Comparison of ENCODE assay signal across 33 mouse cellular contexts in the genomic region with DNA sequence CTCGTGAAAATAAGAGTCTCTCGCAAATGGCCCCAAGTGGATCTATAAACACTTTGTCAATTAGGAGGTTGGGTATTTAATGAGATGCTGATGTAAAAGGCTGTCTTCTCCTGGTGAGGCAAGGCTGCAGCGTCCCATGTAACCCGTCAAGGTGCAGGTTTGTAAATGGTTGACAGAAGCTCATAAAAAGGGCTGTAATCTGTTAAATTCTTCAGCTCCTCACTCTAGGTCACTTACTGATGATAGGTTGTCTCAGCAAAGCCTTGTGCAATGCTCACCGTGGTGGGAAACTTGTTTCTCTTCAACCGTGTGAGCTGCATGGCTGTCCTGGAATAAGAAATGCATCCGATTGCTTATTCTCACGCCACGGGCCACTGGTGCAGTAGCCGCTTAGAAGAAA. TPM values are rescaled to one million over a fixed set of nuclear protein-coding genes. Genes with fewer than 3 reads are reported as not detected.
DNase-seq lines count a peak whose midpoint lies in the region; ATAC-seq and TF ChIP-seq lines count a peak whose summit lies in the region.
"Had no signal": no experiment of that assay in that cellular context is flagged by ENCODE, and none has a peak within 500 bp of the region (broad histone marks: within the 10 kb centered on the region; RNA-seq: fewer than 3 reads in every experiment).

No protein-coding gene starts in this region.

- peak; percentile 43 for DNase-seq in kidney, adult 11 months
- no peak for DNase-seq in kidney, postnatal 14 days
- DNase-seq in kidney, adult 9 months = peak; percentile 67
- DNase-seq in kidney, postnatal 10 days = no peak
- no peak for DNase-seq in gastrocnemius, adult 8-10 months (ENCODE audit: low spot score in 2 of 2)
- DNase-seq in cerebellum, adult 2 months = no peak
- DNase-seq: adrenal gland, adult 2 months; adrenal gland, postnatal 14 days; cerebellum, adult 11 months; cerebellum, adult 8-10 months; cerebellum, postnatal 10 days; cerebellum, postnatal 36 days; embryo, embryonic 11 days; forebrain, postnatal 0 days; gastrocnemius, adult 2 months; gastrocnemius, postnatal 25 days; heart, postnatal 10 days; heart, postnatal 36 days had no signal

- no peak for TF ChIP-seq CTCF in intestine, postnatal 0 days (IDR thresholded peaks at IDR 0.05; ENCODE audit: low read depth)
- TF ChIP-seq CTCF in cerebellum, adult 2 months (IDR thresholded peaks at IDR 0.05; ENCODE audit: borderline replicate concordance, insufficient read depth, low read depth, low read length) = no peak

- no peak overlapping the region for H3K9ac ChIP-seq in intestine, embryonic 15.5 days
- no peak overlapping the region for H3K9ac ChIP-seq in intestine, postnatal 0 days (ENCODE audit: low read depth, low read length)
- H3K9ac ChIP-seq: embryonic facial prominence, embryonic 13.5 days; forebrain, postnatal 0 days; heart, embryonic 15.5 days; hindbrain, embryonic 13.5 days had no signal

- TF ChIP-seq POLR2A in cerebellum, adult 2 months (IDR thresholded peaks at IDR 0.05; ENCODE audit: borderline replicate concordance, insufficient read depth, low read length) = no peak

- WGBS in intestine, embryonic 15.5 days = 54% methylated on average over 10 of the region's 10 CpGs
- 40% methylated on average over 10 of the region's 10 CpGs for WGBS in intestine, postnatal 0 days
- WGBS in cerebellum, adult 2 months = 88% methylated on average over 10 of the region's 10 CpGs

- no peaks in the 10 kb centered on the region for H3K36me3 ChIP-seq in intestine, embryonic 15.5 days
- no peaks in the 10 kb centered on the region for H3K36me3 ChIP-seq in intestine, postnatal 0 days (ENCODE audit: control insufficient read depth, insufficient read depth)
- H3K36me3 ChIP-seq: embryonic facial prominence, embryonic 10.5 days; embryonic facial prominence, embryonic 13.5 days; heart, embryonic 15.5 days; hindbrain, embryonic 10.5 days; hindbrain, embryonic 13.5 days had no signal

- no peaks in the 10 kb centered on the region for H3K9me3 ChIP-seq in intestine, embryonic 15.5 days
- H3K9me3 ChIP-seq in intestine, postnatal 0 days (ENCODE audit: control insufficient read depth) = no peaks in the 10 kb centered on the region
- H3K9me3 ChIP-seq: embryonic facial prominence, embryonic 10.5 days; embryonic facial prominence, embryonic 13.5 days; heart, embryonic 15.5 days; hindbrain, embryonic 10.5 days; hindbrain, embryonic 13.5 days had no signal

- peak overlapping the region; percentile 22 for H3K4me2 ChIP-seq in intestine, embryonic 15.5 days (replicated peaks)
- H3K4me2 ChIP-seq in intestine, postnatal 0 days (replicated peaks; ENCODE audit: low read depth) = peak overlapping the region; percentile 46
- H3K4me2 ChIP-seq: embryonic facial prominence, embryonic 13.5 days; heart, embryonic 11.5 days; heart, embryonic 15.5 days; hindbrain, embryonic 13.5 days had no signal

- no peak overlapping the region; the same call in 1 of the 2 replicates for H3K27ac ChIP-seq in intestine, embryonic 15.5 days
- no peak overlapping the region for H3K27ac ChIP-seq in intestine, postnatal 0 days (ENCODE audit: low read depth, low read length)
- H3K27ac ChIP-seq in cerebellum, adult 2 months (ENCODE audit: insufficient read depth, low read length) = no peak overlapping the region
- H3K27ac ChIP-seq: embryonic facial prominence, embryonic 10.5 days; embryonic facial prominence, embryonic 13.5 days; gastrocnemius, adult 2 months; heart, embryonic 15.5 days; hindbrain, embryonic 10.5 days; hindbrain, embryonic 13.5 days had no signal

- peak; percentile 88 for ATAC-seq in intestine, embryonic 15.5 days
- peak; percentile 84 for ATAC-seq in intestine, postnatal 0 days
- ATAC-seq: CD4-positive, CD25-positive, alpha-beta regulatory T cell, adult 4 months; forebrain, embryonic 14.5 days; forebrain, postnatal 0 days; hindbrain, embryonic 16.5 days had no signal

- H3K4me1 ChIP-seq in intestine, embryonic 15.5 days (replicated peaks) = no peaks in the 10 kb centered on the region
- no peaks in the 10 kb centered on the region for H3K4me1 ChIP-seq in intestine, postnatal 0 days (replicated peaks; ENCODE audit: control insufficient read depth, insufficient read depth, low read length)
- no peaks in the 10 kb centered on the region for H3K4me1 ChIP-seq in cerebellum, adult 2 months (ENCODE audit: control insufficient read depth, insufficient read depth, low read length)
- H3K4me1 ChIP-seq: embryonic facial prominence, embryonic 10.5 days; embryonic facial prominence, embryonic 13.5 days; hindbrain, embryonic 10.5 days; hindbrain, embryonic 13.5 days had no signal

- no peaks in the 10 kb centered on the region for H3K27me3 ChIP-seq in intestine, embryonic 15.5 days (replicated peaks)
- no peaks in the 10 kb centered on the region for H3K27me3 ChIP-seq in intestine, postnatal 0 days (replicated peaks; ENCODE audit: control insufficient read depth, insufficient read depth, low read length)
- H3K27me3 ChIP-seq in cerebellum, adult 2 months (ENCODE audit: control insufficient read depth, insufficient read depth, low read length) = no peaks in the 10 kb centered on the region
- H3K27me3 ChIP-seq: embryonic facial prominence, embryonic 13.5 days; heart, embryonic 15.5 days; hindbrain, embryonic 13.5 days had no signal

- no peak overlapping the region for H3K4me3 ChIP-seq in intestine, embryonic 15.5 days (replicated peaks)
- no peak overlapping the region for H3K4me3 ChIP-seq in intestine, postnatal 0 days (ENCODE audit: low read depth, low read length)
- H3K4me3 ChIP-seq in cerebellum, adult 2 months (replicated peaks; ENCODE audit: insufficient read depth, low read depth, low read length) = no peak overlapping the region
- H3K4me3 ChIP-seq: embryonic facial prominence, embryonic 10.5 days; embryonic facial prominence, embryonic 13.5 days; erythroblast, embryonic 14.5 days; gastrocnemius, adult 2 months; heart, embryonic 15.5 days; hindbrain, embryonic 10.5 days; hindbrain, embryonic 13.5 days had no signal

RNA-seq across cellular contexts. Expression of gene Rnf149, which starts 16.6 kb away (rescaled TPM):
- 35.3 and 36.6 TPM in 2 replicates for polyA plus RNA-seq in intestine, embryonic 15.5 days (2015; fragmentation: Nextera tagmentation; extraction: Ambion mirVana)
- polyA plus RNA-seq in intestine, postnatal 0 days (2015; fragmentation: Nextera tagmentation; extraction: Ambion mirVana) = 16.9 and 20.4 TPM in 2 replicates
- total RNA-seq in gastrocnemius, adult 8-10 months (2022) = 1 to 10 TPM; 6.6 to 9.6 (median 8.3) TPM
- 22.3 and 26.3 TPM in 2 replicates for polyA plus RNA-seq in cerebellum, adult 2 months (2012; rRNA removed)

RNA-seq across cellular contexts. Expression of gene Creg2, which starts 57.4 kb away (rescaled TPM):
- 0.37 and 0.39 TPM in 2 replicates for polyA plus RNA-seq in intestine, embryonic 15.5 days (2015; fragmentation: Nextera tagmentation; extraction: Ambion mirVana)
- 0.26 and 0.34 TPM in 2 replicates for polyA plus RNA-seq in intestine, postnatal 0 days (2015; fragmentation: Nextera tagmentation; extraction: Ambion mirVana)
- under 1 TPM; 0.05 to 0.09 (median 0.05) TPM for total RNA-seq in gastrocnemius, adult 8-10 months (2022)
- polyA plus RNA-seq in cerebellum, adult 2 months (2012; rRNA removed) = 6.0 and 8.2 TPM in 2 replicates
- total RNA-seq: granulocyte monocyte progenitor cell, adult 5-6 weeks; heart, postnatal 10 days; heart, postnatal 36 days; MEL had no signal
- polyA plus RNA-seq: C2C12; CD4-positive, CD25-positive, alpha-beta regulatory T cell, adult 4 months; erythroblast, embryonic 14.5 days had no signal

RNA-seq across cellular contexts. Expression of gene Cnot11, which starts 59.0 kb away (rescaled TPM):
- 20.6 and 21.7 TPM in 2 replicates for polyA plus RNA-seq in intestine, embryonic 15.5 days (2015; fragmentation: Nextera tagmentation; extraction: Ambion mirVana)
- polyA plus RNA-seq in intestine, postnatal 0 days (2015; fragmentation: Nextera tagmentation; extraction: Ambion mirVana) = 13.5 and 14.7 TPM in 2 replicates
- total RNA-seq in gastrocnemius, adult 8-10 months (2022) = 10 to 100 TPM; 17.8 to 19.7 (median 18.9) TPM
- 21.0 and 23.1 TPM in 2 replicates for polyA plus RNA-seq in cerebellum, adult 2 months (2012; rRNA removed)

Comparison
In these comparisons a context has a peak if more than half of its experiments do, and no peak if none do; other contexts are left out.
1. DNase-seq: peak in kidney, adult 11 months (single experiment) and kidney, adult 9 months (single experiment); none in kidney, postnatal 14 days (single experiment), kidney, postnatal 10 days (single experiment), gastrocnemius, adult 8-10 months (0 of 2) and cerebellum, adult 2 months (0 of 2).